ENCODE assay signal across 18 mouse cellular contexts in the genomic region with DNA sequence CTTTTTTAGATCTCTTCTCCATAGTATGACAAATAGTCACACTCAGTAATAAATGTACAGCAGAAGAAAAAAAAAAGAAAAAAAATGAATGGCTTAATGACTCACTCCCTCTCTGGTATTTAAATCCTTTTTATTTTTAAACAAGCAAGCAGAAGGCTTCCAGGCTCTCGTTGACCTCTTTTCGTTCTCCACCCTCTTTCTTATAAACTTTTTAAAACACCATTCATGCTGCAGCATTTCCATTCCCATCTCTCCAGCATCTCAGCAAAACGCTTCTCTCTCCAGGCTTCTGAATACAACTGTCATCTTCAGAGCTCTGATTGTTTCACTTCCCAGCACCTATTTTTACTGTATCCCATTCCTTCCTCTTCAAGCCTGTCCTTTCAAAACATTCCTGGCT.
"Had no signal": no experiment of that assay in that cellular context is flagged by ENCODE, and none has a peak within 500 bp of the region (broad histone marks: within the 10 kb centered on the region; RNA-seq: fewer than 3 reads in every experiment).

No protein-coding gene starts in this region.

- H3K9me3 ChIP-seq: liver, embryonic 13.5 days; liver, embryonic 15.5 days; midbrain, embryonic 10.5 days; midbrain, embryonic 12.5 days; neural tube, embryonic 12.5 days had no signal

- H3K27ac ChIP-seq: liver, embryonic 13.5 days; liver, embryonic 15.5 days; midbrain, embryonic 10.5 days; midbrain, embryonic 12.5 days; neural tube, embryonic 12.5 days had no signal

- H3K4me2 ChIP-seq: liver, embryonic 13.5 days; liver, embryonic 15.5 days; lung, embryonic 14.5 days; midbrain, embryonic 12.5 days; neural tube, embryonic 12.5 days had no signal

- H3K4me1 ChIP-seq: liver, embryonic 13.5 days; liver, embryonic 15.5 days; midbrain, embryonic 10.5 days; midbrain, embryonic 12.5 days; neural tube, embryonic 12.5 days had no signal

- H3K4me3 ChIP-seq: liver, embryonic 13.5 days; liver, embryonic 15.5 days; midbrain, embryonic 10.5 days; midbrain, embryonic 12.5 days; myocyte; neural tube, embryonic 12.5 days had no signal

- H3K9ac ChIP-seq: liver, embryonic 13.5 days; liver, embryonic 15.5 days; liver, postnatal 0 days; lung, embryonic 14.5 days; midbrain, embryonic 12.5 days; neural tube, embryonic 12.5 days had no signal

- H3K27me3 ChIP-seq: liver, embryonic 13.5 days; liver, embryonic 15.5 days; midbrain, embryonic 12.5 days; neural tube, embryonic 12.5 days had no signal

- DNase-seq: liver, embryonic 13.5 days; liver, postnatal 0 days; lung, embryonic 14.5 days; lung, postnatal 10 days; lung, postnatal 4 days; midbrain, embryonic 14.5 days; retina, postnatal 1 day; right cerebral cortex, postnatal 14 days; right cerebral cortex, postnatal 4 days; spleen, adult 18-20 months; thymus, adult 2 months; thymus, postnatal 25 days had no signal

- H3K36me3 ChIP-seq: liver, embryonic 13.5 days; liver, embryonic 15.5 days; midbrain, embryonic 10.5 days; midbrain, embryonic 12.5 days; neural tube, embryonic 12.5 days had no signal

- ATAC-seq: liver, postnatal 0 days; midbrain, embryonic 16.5 days had no signal
